Mouse (Mus musculus) CH12.LX (cell line): ENCODE results near the gene Tmem8b. TPM values are rescaled to one million over a fixed set of nuclear protein-coding genes. Genes with fewer than 3 reads are reported as not detected.

Experiments
- DNase-seq: peaks from one replicate; pipeline ENCODE4 v3.0.0-alpha.2; 2013; ENCODE audit errors: extremely low read depth
- H3K27ac ChIP-seq: 2 replicates; pipeline ENCODE4 v1.5.1; 2012; ENCODE audit warnings: low read depth, mild to moderate bottlenecking, control low read depth, moderate library complexity; ENCODE audit not compliant: insufficient read depth
- H3K27me3 ChIP-seq: replicated peaks from 2 replicates; pipeline ENCODE3; 2012; ENCODE audit warnings: inconsistent platforms
- H3K36me3 ChIP-seq, 2 experiments: replicated peaks in 1 of 2; 2 replicates each; pipeline versions ENCODE3 to v1.6.1; 2012; ENCODE audit warnings: inconsistent platforms in 1 of 2, low read length in 1 of 2, mild to moderate bottlenecking in 1 of 2, mixed read lengths in 1 of 2, moderate library complexity in 1 of 2; ENCODE audit not compliant: control insufficient read depth in 1 of 2, insufficient read depth in 1 of 2
- H3K4me1 ChIP-seq, 2 experiments: 2 replicates each; pipeline ENCODE4 v1.6.1; 2012; ENCODE audit warnings: inconsistent platforms in 1 of 2, moderate library complexity in 1 of 2; ENCODE audit not compliant: insufficient read depth in 2 of 2, control insufficient read depth in 1 of 2
- H3K4me2 ChIP-seq: 2 replicates; pipeline ENCODE4 v1.6.1; 2012; ENCODE audit warnings: low read depth, mild to moderate bottlenecking, control low read depth; ENCODE audit not compliant: poor library complexity, insufficient read depth, severe bottlenecking
- H3K4me3 ChIP-seq, 3 experiments: fragments of 150-350 bp in 1 of 3; sonication (generic) in 1 of 3; replicated peaks in 1 of 3; 2 replicates each; pipeline versions ENCODE3 to v1.5.1; 2011 to 2012; ENCODE audit warnings: low read depth in 2 of 3, low read length in 2 of 3, mild to moderate bottlenecking in 2 of 3, moderate library complexity in 2 of 3, control low read depth in 1 of 3, improper control_type of control experiment in 1 of 3, inconsistent platforms in 1 of 3, mixed read lengths in 1 of 3; ENCODE audit not compliant: poor library complexity in 1 of 3
- H3K79me2 ChIP-seq: replicated peaks from 2 replicates; pipeline ENCODE4 v1.6.1; 2012; ENCODE audit warnings: mild to moderate bottlenecking, moderate library complexity; ENCODE audit not compliant: control insufficient read depth, poor library complexity, insufficient read depth, severe bottlenecking; ENCODE audit errors: extremely low read depth
- H3K9ac ChIP-seq: 2 replicates; pipeline ENCODE4 v1.6.1; 2012; ENCODE audit warnings: low read depth, mild to moderate bottlenecking, control low read depth, moderate library complexity; ENCODE audit not compliant: insufficient read depth
- H3K9me3 ChIP-seq: replicated peaks from 2 replicates; pipeline ENCODE3; 2012; ENCODE audit warnings: low read length, inconsistent platforms, mixed read lengths
- BHLHE40 ChIP-seq: IDR thresholded peaks from 2 replicates; pipeline ENCODE4 v1.6.1; 2011; ENCODE audit warnings: mild to moderate bottlenecking, low read depth, low read length, improper control_type of control experiment
- CHD1 ChIP-seq: IDR thresholded peaks from 2 replicates; pipeline ENCODE4 v1.6.1; 2012; ENCODE audit warnings: low read depth, low read length, improper control_type of control experiment, inconsistent platforms
- CHD2 ChIP-seq: IDR thresholded peaks from 2 replicates; pipeline ENCODE4 v1.6.1; 2011; ENCODE audit warnings: low read length, improper control_type of control experiment
- E2F4 ChIP-seq: IDR thresholded peaks from 2 replicates; pipeline ENCODE4 v1.6.1; 2011; ENCODE audit warnings: low read depth, low read length, improper control_type of control experiment; ENCODE audit not compliant: insufficient replicate concordance
- ELF1 ChIP-seq: IDR thresholded peaks from 2 replicates; pipeline ENCODE4 v1.6.1; 2014; ENCODE audit warnings: low read depth, mild to moderate bottlenecking, inconsistent platforms, low read length, improper control_type of control experiment
- EP300 ChIP-seq: IDR thresholded peaks from 2 replicates; pipeline ENCODE4 v1.6.1; 2011; ENCODE audit warnings: low read length, improper control_type of control experiment
- ETS1 ChIP-seq: conservative IDR thresholded peaks from 2 replicates; pipeline ENCODE4 v1.6.1; 2012; ENCODE audit warnings: low read depth, mild to moderate bottlenecking, inconsistent platforms, low read length, improper control_type of control experiment, moderate library complexity
- GABPA ChIP-seq: IDR thresholded peaks from 2 replicates; pipeline ENCODE4 v1.6.1; 2012; ENCODE audit warnings: low read depth, low read length, improper control_type of control experiment, inconsistent platforms; ENCODE audit not compliant: insufficient replicate concordance
- HCFC1 ChIP-seq: IDR thresholded peaks from 2 replicates; pipeline ENCODE4 v1.6.1; 2012; ENCODE audit warnings: low read depth, mild to moderate bottlenecking, inconsistent platforms, low read length, improper control_type of control experiment
- IRF4 ChIP-seq: IDR thresholded peaks from 2 replicates; pipeline ENCODE4 v1.6.1; 2014; ENCODE audit warnings: low read depth, mild to moderate bottlenecking, inconsistent platforms, low read length, improper control_type of control experiment
- KAT2A ChIP-seq: IDR thresholded peaks from 2 replicates; pipeline ENCODE4 v1.6.1; 2012; ENCODE audit warnings: low read length, improper control_type of control experiment, inconsistent platforms; ENCODE audit not compliant: insufficient replicate concordance
- MAFK ChIP-seq: IDR thresholded peaks from 2 replicates; pipeline ENCODE4 v1.6.1; 2011; ENCODE audit warnings: low read length, improper control_type of control experiment; ENCODE audit not compliant: insufficient replicate concordance
- MAX ChIP-seq: IDR thresholded peaks from 2 replicates; pipeline ENCODE4 v1.6.1; 2011; ENCODE audit warnings: low read length, improper control_type of control experiment
- MEF2A ChIP-seq: IDR thresholded peaks from 2 replicates; pipeline ENCODE4 v1.6.1; 2014; ENCODE audit warnings: low read depth, mild to moderate bottlenecking, inconsistent platforms, low read length, improper control_type of control experiment, borderline replicate concordance
- MYC ChIP-seq: IDR thresholded peaks from 2 replicates; pipeline ENCODE4 v1.6.1; 2011; ENCODE audit warnings: low read depth, mild to moderate bottlenecking, improper control_type of control experiment, low read length
- NELFE ChIP-seq: IDR thresholded peaks from 2 replicates; pipeline ENCODE4 v1.6.1; 2011; ENCODE audit warnings: low read depth, low read length, improper control_type of control experiment
- POLR2A ChIP-seq: IDR thresholded peaks from 2 replicates; pipeline ENCODE4 v1.6.1; 2011; ENCODE audit warnings: low read depth, mild to moderate bottlenecking, improper control_type of control experiment, low read length
- RAD21 ChIP-seq: IDR thresholded peaks from 2 replicates; pipeline ENCODE4 v1.6.1; 2011; ENCODE audit warnings: low read depth, mild to moderate bottlenecking, low read length, improper control_type of control experiment, moderate library complexity
- RCOR1 ChIP-seq: conservative IDR thresholded peaks from 2 replicates; pipeline ENCODE4 v1.6.1; 2012; ENCODE audit warnings: low read depth, mild to moderate bottlenecking, inconsistent platforms, low read length, improper control_type of control experiment
- SIN3A ChIP-seq: IDR thresholded peaks from 2 replicates; pipeline ENCODE4 v1.6.1; 2012; ENCODE audit warnings: low read length, improper control_type of control experiment, inconsistent platforms
- SMC3 ChIP-seq: IDR thresholded peaks from 2 replicates; pipeline ENCODE4 v1.6.1; 2011; ENCODE audit warnings: low read depth, low read length, improper control_type of control experiment
- UBTF ChIP-seq: IDR thresholded peaks from 2 replicates; pipeline ENCODE4 v1.6.1; 2012; ENCODE audit warnings: low read depth, mild to moderate bottlenecking, inconsistent platforms, low read length, improper control_type of control experiment, moderate library complexity
- USF2 ChIP-seq: conservative IDR thresholded peaks from 2 replicates; pipeline ENCODE4 v1.6.1; 2011; ENCODE audit warnings: low read depth, low read length, improper control_type of control experiment
- ZKSCAN1 ChIP-seq: IDR thresholded peaks from 2 replicates; pipeline ENCODE4 v1.6.1; 2012; ENCODE audit warnings: low read depth, inconsistent platforms, low read length, improper control_type of control experiment, borderline replicate concordance
- ZMIZ1 ChIP-seq: IDR thresholded peaks from 2 replicates; pipeline ENCODE4 v1.6.1; 2012; ENCODE audit warnings: low read depth, mild to moderate bottlenecking, inconsistent platforms, low read length, improper control_type of control experiment
- ZNF384 ChIP-seq: IDR thresholded peaks from 2 replicates; pipeline ENCODE4 v1.6.1; 2012; ENCODE audit warnings: low read depth, low read length, improper control_type of control experiment, inconsistent platforms
- dilution Hi-C: fragments of 300-500 bp; cut with MboI; formaldehyde crosslinking; loops from 2 replicates; pipeline ENCODE4 v1.14.3; 2020; ENCODE audit warnings: low sequenced_read_pairs; ENCODE audit not compliant: extremely low pct_unique_long_range_greater_than_20kb, extremely low pct_ligation_motif_present
- in situ Hi-C: fragments of 300-500 bp; cut with MboI; formaldehyde crosslinking; loops from 3 replicates; pipeline ENCODE4 v1.14.3; 2019; ENCODE audit warnings: low sequenced_read_pairs, low pct_ligation_motif_present, low pct_unique_long_range_greater_than_20kb, mixed read lengths
- polyA plus RNA-seq: library from polyadenylated mRNA; unstranded; fragments of >175 nt; gene quantifications from 2 replicates; pipeline ENCODE4 v1.2.1, GENCODE M21; 2012; ENCODE audit warnings: low read depth; ENCODE audit not compliant: insufficient read length
- total RNA-seq, 2 experiments: library from RNA; depleted of rRNA; stranded (reverse); fragments of 300-350 nt in 1 of 2; fragments of >200 nt in 1 of 2; gene quantifications; 2 replicates each; pipeline ENCODE4 v1.2.3; 2012 to 2014

Gene Tmem8b
- total and polyA plus RNA-seq, 3 experiments: 0.26 to 0.47 TPM; not detected in 1

GRCm38 (mm10) chr4:43634621-43635374 lies 34.0 kb upstream of the Tmem8b start:
- in situ Hi-C loops (no loop called here), dilution Hi-C loops (no loop called here)
- Histone ChIP-seq H3K4me1 (peaks cover 5 to 6% of the 10 kb centered on the region in 2 experiments; a peak in 1 of 4 replicates), H3K4me3 (no peak overlapping the region), H3K4me2 (no peak overlapping the region), H3K9ac (no peak overlapping the region), H3K27me3 (peaks cover 69% of the 10 kb centered on the region), H3K79me2 (no peaks in the 10 kb centered on the region), H3K36me3 (no peaks in the 10 kb centered on the region), H3K27ac (no peak overlapping the region), H3K9me3 (no peaks in the 10 kb centered on the region)
- TF ChIP-seq SMC3: no peak
- no peak for TF ChIP-seq GABPA
- TF ChIP-seq UBTF: no peak
- no peak for TF ChIP-seq E2F4
- no peak for TF ChIP-seq USF2
- no peak for TF ChIP-seq ETS1
- TF ChIP-seq IRF4: no peak
- TF ChIP-seq CHD1: no peak
- TF ChIP-seq NELFE: no peak
- TF ChIP-seq RAD21: no peak
- TF ChIP-seq SIN3A: no peak
- no peak for TF ChIP-seq ZMIZ1
- TF ChIP-seq CHD2: no peak
- TF ChIP-seq MAX: no peak
- TF ChIP-seq MAFK: no peak
- no peak for TF ChIP-seq ELF1
- no peak for DNase-seq

DNA sequence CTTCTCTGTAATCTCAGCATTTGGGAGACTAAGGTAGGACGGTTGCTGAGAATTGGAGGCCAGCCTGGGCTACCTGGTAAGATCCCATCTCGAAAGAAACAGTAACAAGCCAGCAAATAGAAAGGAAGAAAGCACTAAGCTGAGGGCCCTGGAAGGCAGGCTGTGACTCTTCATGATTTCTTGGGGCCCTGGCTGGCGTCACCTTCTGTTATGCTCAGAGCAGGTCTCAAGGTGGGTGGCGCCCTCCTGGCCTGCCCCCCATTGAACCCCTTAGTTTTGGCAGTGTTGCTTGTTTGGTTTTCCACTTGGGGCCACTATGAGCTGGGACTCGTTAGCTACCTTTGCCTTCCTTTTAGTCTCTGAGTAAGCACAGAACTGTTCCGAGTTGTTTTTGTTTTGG lies 32.0 kb upstream of the Tmem8b start:
- Histone ChIP-seq H3K27me3 (peaks cover 60% of the 10 kb centered on the region), H3K9ac (no peak overlapping the region), H3K27ac (no peak overlapping the region), H3K4me2 (no peak overlapping the region), H3K4me3 (no peak overlapping the region), H3K4me1 (peaks cover 5 to 6% of the 10 kb centered on the region in 2 experiments; a peak in 1 of 4 replicates), H3K79me2 (no peaks in the 10 kb centered on the region), H3K36me3 (no peaks in the 10 kb centered on the region), H3K9me3 (no peaks in the 10 kb centered on the region)
- TF ChIP-seq NELFE (no peak), EP300 (no peak), MAX (no peak), ZKSCAN1 (no peak), CHD1 (no peak), KAT2A (no peak), MEF2A (no peak), MYC (no peak), UBTF (no peak), BHLHE40 (no peak), ZNF384 (no peak), GABPA (no peak), HCFC1 (no peak), POLR2A (no peak), SMC3 (no peak), CHD2 (no peak), ZMIZ1 (no peak), RCOR1 (no peak)
- no peak for DNase-seq
- in situ Hi-C loops (no loop called here), dilution Hi-C loops (no loop called here)
